Mouse (Mus musculus) forebrain, embryonic 15.5 days (tissue): ENCODE data around the gene D3Ertd254e. TPM values are rescaled to one million over a fixed set of nuclear protein-coding genes. Genes with fewer than 3 reads are reported as not detected.

Experiments
- ATAC-seq: fragments of 200-750 bp; cut with Nextera tagmentation; replicated peaks from 2 replicates; pipeline ENCODE4 v1.8.0; 2017; ENCODE audit warnings: mild to moderate bottlenecking, moderate TSS enrichment, moderate library complexity
- H3K27ac ChIP-seq: fragments of 300-500 bp; sonication (generic); replicated peaks from 2 replicates; pipeline ENCODE4 v1.5.1; 2015; ENCODE audit warnings: mild to moderate bottlenecking, inconsistent platforms
- H3K27me3 ChIP-seq: fragments of 300-500 bp; sonication (generic); 2 replicates; pipeline ENCODE4 v1.6.1; 2015; ENCODE audit warnings: inconsistent platforms
- H3K36me3 ChIP-seq: fragments of 300-500 bp; sonication (generic); 2 replicates; pipeline ENCODE4 v1.6.1; 2015; ENCODE audit warnings: mild to moderate bottlenecking, inconsistent platforms
- H3K4me1 ChIP-seq: fragments of 300-500 bp; sonication (generic); 2 replicates; pipeline ENCODE4 v1.6.1; 2015; ENCODE audit warnings: inconsistent platforms
- H3K4me2 ChIP-seq: fragments of 300-500 bp; sonication (generic); replicated peaks from 2 replicates; pipeline ENCODE4 v1.6.1; 2015; ENCODE audit warnings: mild to moderate bottlenecking, inconsistent platforms
- H3K4me3 ChIP-seq: fragments of 300-500 bp; sonication (generic); 2 replicates; pipeline ENCODE4 v1.5.1; 2015; ENCODE audit warnings: mild to moderate bottlenecking, inconsistent platforms
- H3K9ac ChIP-seq: fragments of 300-500 bp; sonication (generic); replicated peaks from 2 replicates; pipeline ENCODE4 v1.6.1; 2015; ENCODE audit warnings: mild to moderate bottlenecking, inconsistent platforms
- H3K9me3 ChIP-seq: fragments of 300-500 bp; sonication (generic); 2 replicates; pipeline ENCODE4 v1.6.1; 2016; ENCODE audit warnings: inconsistent platforms
- WGBS: fragments of 180-500 bp; shearing (Covaris S2); methylation state at CpG from one replicate; pipeline ENCODE4 v1.1.7; 2015; ENCODE audit warnings: mixed read lengths; 5-methylcytosine and 5-hydroxymethylcytosine counted together
- polyA plus RNA-seq: library from polyadenylated mRNA; unstranded; fragments of >200 nt; fragmentation: Nextera tagmentation; extraction: Ambion mirVana; gene quantifications from 2 replicates; pipeline ENCODE4 v1.2.1, GENCODE M21; 2015

Gene D3Ertd254e
- polyA plus RNA-seq, 1 experiment from 2014 or later, result 16.6 TPM

DNA sequence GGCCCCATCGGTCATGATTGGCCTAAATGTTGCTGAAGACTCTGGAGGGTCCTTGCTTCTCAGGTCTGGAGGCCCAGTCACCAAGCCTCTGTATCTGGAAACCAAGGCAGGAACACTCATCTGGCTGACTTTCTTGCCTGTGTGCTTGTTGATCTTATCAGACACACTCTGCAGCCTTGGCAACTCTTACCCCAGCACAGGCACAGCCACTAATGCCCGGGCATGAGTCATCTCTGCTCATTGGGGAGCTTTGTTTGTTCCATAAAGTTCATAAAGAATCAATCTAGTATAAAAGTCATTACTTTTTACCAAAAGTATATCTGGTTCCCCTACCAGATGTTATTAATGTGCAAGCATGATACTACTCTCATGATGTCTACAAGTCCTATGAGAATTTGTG is 22.9 kb downstream of the D3Ertd254e start:
- ATAC-seq, result no peak
- no peak overlapping the region for H3K9ac ChIP-seq
- H3K27ac ChIP-seq, result no peak overlapping the region
- no peaks in the 10 kb centered on the region for H3K4me1 ChIP-seq
- no peaks in the 10 kb centered on the region for H3K9me3 ChIP-seq
- peaks cover 8% of the 10 kb centered on the region for H3K36me3 ChIP-seq
- WGBS, result 98% methylated on average over 2 of the region's 2 CpGs
- no peaks in the 10 kb centered on the region for H3K27me3 ChIP-seq
- no peak overlapping the region for H3K4me2 ChIP-seq
- no peak overlapping the region for H3K4me3 ChIP-seq

DNA sequence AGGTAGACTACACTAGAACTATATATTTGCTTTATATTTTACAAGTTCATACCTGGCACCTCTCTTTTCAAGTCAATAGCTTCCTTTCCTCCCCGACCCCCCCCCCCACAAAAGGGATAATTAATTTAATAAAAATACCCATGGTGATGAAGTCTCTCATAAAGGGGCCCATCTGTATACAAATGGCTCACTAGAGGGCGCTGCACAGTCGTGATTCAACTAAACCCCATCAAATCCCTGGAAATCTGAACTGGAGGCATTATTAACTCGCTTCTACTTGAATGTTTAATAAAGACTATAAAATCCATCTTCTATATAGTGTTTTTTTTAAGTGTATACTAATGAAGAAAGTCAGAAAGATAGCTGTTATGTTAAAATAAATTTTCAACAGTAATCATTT is 30.7 kb downstream of the D3Ertd254e start:
- no peak for ATAC-seq
- Histone ChIP-seq H3K9ac (no peak overlapping the region), H3K9me3 (no peaks in the 10 kb centered on the region), H3K4me3 (no peak overlapping the region), H3K36me3 (no peaks in the 10 kb centered on the region), H3K27me3 (no peaks in the 10 kb centered on the region), H3K27ac (no peak overlapping the region), H3K4me2 (no peak overlapping the region), H3K4me1 (no peaks in the 10 kb centered on the region)
- WGBS, result 7% methylated on average over 4 of the region's 4 CpGs

DNA sequence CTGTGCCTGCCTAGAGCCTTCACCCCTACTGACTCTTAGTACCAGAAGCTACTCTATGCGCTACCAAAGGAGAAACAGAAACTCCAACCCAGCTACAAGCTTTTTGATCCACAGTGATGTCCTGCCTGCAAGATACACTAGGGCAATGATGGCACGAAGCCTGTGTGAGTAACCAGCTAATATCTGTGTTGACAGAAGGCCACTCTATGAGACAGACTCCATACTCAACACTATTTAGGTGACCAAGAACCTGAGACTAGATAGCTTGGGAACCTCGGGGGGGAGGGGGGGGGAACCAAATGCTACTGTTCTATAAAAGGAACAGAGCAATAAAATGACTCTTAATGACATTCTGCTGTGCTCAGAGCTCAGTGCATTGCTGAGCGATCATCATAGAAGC is 35.7 kb downstream of the D3Ertd254e start:
- no peaks in the 10 kb centered on the region for H3K9me3 ChIP-seq
- no peak overlapping the region for H3K4me2 ChIP-seq
- no peak overlapping the region for H3K4me3 ChIP-seq
- H3K9ac ChIP-seq, result no peak overlapping the region
- no peak for ATAC-seq
- no peaks in the 10 kb centered on the region for H3K36me3 ChIP-seq
- 90% methylated on average over 4 of the region's 4 CpGs for WGBS
- no peaks in the 10 kb centered on the region for H3K4me1 ChIP-seq
- no peaks in the 10 kb centered on the region for H3K27me3 ChIP-seq
- no peak overlapping the region for H3K27ac ChIP-seq

- Histone ChIP-seq H3K27ac (no peak overlapping the region), H3K27me3 (no peaks in the 10 kb centered on the region), H3K9me3 (no peaks in the 10 kb centered on the region), H3K4me2 (no peak overlapping the region), H3K36me3 (no peaks in the 10 kb centered on the region), H3K9ac (no peak overlapping the region), H3K4me3 (no peak overlapping the region), H3K4me1 (no peaks in the 10 kb centered on the region)
- 94% methylated on average over 8 of the region's 8 CpGs for WGBS
- ATAC-seq, result no peak
Observed at GRCm38 (mm10) chr3:36189243-36189642, 38.4 kb downstream of the D3Ertd254e start.

- Histone ChIP-seq H3K27ac (no peak overlapping the region), H3K4me2 (no peak overlapping the region), H3K36me3 (no peaks in the 10 kb centered on the region), H3K27me3 (no peaks in the 10 kb centered on the region), H3K9me3 (no peaks in the 10 kb centered on the region), H3K4me3 (no peak overlapping the region), H3K9ac (no peak overlapping the region), H3K4me1 (no peaks in the 10 kb centered on the region)
- no peak for ATAC-seq
- 43% methylated on average over 5 of the region's 5 CpGs for WGBS
Observed at GRCm38 (mm10) chr3:36201098-36201497, 50.3 kb downstream of the D3Ertd254e start.

- Histone ChIP-seq H3K27me3 (no peaks in the 10 kb centered on the region), H3K4me3 (no peak overlapping the region), H3K36me3 (no peaks in the 10 kb centered on the region), H3K9ac (no peak overlapping the region), H3K9me3 (no peaks in the 10 kb centered on the region), H3K27ac (no peak overlapping the region), H3K4me2 (no peak overlapping the region), H3K4me1 (no peaks in the 10 kb centered on the region)
- WGBS, result 66% methylated on average over 7 of the region's 7 CpGs
- peak; percentile 84 for ATAC-seq
Observed at GRCm38 (mm10) chr3:36202932-36203331, 52.1 kb downstream of the D3Ertd254e start.

- H3K27ac ChIP-seq, result no peak overlapping the region
- ATAC-seq, result no peak
- H3K4me3 ChIP-seq, result no peak overlapping the region
- H3K27me3 ChIP-seq, result no peaks in the 10 kb centered on the region
- no peak overlapping the region for H3K9ac ChIP-seq
- H3K4me1 ChIP-seq, result peaks cover 9% of the 10 kb centered on the region; the same call in 1 of the 2 replicates
- no peaks in the 10 kb centered on the region for H3K36me3 ChIP-seq
- no peaks in the 10 kb centered on the region for H3K9me3 ChIP-seq
- WGBS, result 63% methylated on average over 19 of the region's 19 CpGs
- no peak overlapping the region for H3K4me2 ChIP-seq
Observed at GRCm38 (mm10) chr3:36207520-36208264, 56.9 kb downstream of the D3Ertd254e start.

DNA sequence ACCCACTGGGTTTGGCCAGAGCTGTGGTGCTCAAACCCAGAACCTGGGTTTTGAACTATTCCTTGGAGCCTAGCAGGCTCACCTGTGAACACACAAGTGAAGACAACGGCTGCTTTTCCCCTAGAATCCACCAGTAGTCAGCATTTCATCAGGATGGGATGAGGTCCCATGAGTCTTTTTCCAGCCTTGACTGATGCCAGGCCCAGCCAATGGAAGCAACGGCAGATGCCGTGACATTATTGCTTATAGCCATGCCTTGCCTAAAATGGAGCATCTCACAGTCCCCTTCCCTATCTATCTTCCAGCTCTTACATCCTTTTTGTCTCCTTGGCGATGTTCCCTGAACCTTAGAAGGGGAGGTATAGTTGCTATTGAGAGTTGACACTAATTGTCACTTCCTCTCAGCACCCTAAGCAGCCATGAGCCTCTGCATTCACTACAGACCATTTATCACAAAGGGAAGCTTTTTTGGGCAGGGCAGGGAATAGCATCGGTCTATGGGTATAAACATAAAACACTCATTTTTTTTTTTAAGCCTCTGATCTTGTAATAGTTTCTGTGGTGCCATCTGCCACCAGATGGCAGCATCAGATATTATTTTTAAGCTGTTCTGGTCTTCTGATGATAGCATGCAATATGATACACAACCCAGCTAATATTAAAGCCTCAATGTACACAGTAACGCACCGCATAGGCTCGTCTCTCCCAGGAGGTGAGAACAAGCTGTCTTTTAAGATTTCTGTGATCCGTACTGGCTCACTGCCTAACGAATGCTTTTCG is 59.1 kb downstream of the D3Ertd254e start:
- 47% methylated on average over 11 of the region's 11 CpGs for WGBS
- Histone ChIP-seq H3K27ac (no peak overlapping the region), H3K9ac (no peak overlapping the region), H3K27me3 (no peaks in the 10 kb centered on the region), H3K4me2 (no peak overlapping the region), H3K4me1 (peaks cover 9% of the 10 kb centered on the region; the same call in 1 of the 2 replicates), H3K36me3 (no peaks in the 10 kb centered on the region), H3K9me3 (no peaks in the 10 kb centered on the region), H3K4me3 (no peak overlapping the region)
- ATAC-seq, result peak; percentile 87

DNA sequence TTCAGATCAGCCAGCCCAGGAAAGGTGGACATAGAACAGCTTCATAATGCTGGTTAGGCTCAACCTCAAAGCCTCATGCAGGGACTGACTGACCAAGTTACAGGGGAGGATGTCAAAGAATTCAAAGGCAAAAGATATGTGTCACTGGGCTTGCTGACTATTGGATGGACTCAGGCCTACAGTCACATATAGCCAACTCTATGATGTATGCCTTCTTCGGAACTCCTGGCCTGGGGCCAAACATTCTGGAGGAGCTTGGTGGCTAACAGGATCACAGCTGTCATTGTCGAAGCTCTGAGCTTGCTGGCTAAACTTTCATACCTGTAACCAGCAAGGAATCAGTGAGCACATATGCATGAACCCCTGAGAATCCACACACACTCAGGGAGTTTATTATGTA is 60.1 kb downstream of the D3Ertd254e start:
- ATAC-seq, result no peak

DNA sequence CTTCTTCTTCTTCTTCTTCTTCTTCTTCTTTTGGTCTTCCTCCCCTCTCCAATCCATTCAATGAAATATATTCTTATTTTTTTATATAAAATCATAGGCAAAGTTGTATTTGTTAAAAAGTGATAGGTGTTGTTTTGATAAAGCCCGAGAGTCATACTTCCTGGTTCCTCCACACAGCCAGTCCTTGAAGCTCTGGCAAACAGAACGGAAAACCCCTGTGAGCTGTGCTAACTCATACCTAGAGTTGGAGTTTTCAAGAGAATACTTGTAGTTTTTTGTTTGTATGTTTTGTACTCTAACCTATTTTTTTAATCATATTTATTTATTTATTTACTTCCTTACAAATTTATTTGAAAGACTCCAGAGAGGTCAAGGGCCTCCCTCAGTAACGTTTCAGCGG is 61.9 kb downstream of the D3Ertd254e start:
- H3K4me1 ChIP-seq, result peaks cover 9% of the 10 kb centered on the region; the same call in 1 of the 2 replicates
- H3K9me3 ChIP-seq, result no peaks in the 10 kb centered on the region
- H3K4me2 ChIP-seq, result no peak overlapping the region
- H3K27ac ChIP-seq, result no peak overlapping the region
- ATAC-seq, result no peak
- no peak overlapping the region for H3K9ac ChIP-seq
- H3K27me3 ChIP-seq, result no peaks in the 10 kb centered on the region
- 89% methylated on average over 4 of the region's 4 CpGs for WGBS
- no peaks in the 10 kb centered on the region for H3K36me3 ChIP-seq
- no peak overlapping the region for H3K4me3 ChIP-seq

More for the DNA sequence above, 60.1 kb downstream of the D3Ertd254e start:
- H3K4me2 ChIP-seq, result no peak overlapping the region
- no peak overlapping the region for H3K9ac ChIP-seq
- 47% methylated on average over 2 of the region's 2 CpGs for WGBS
- H3K27ac ChIP-seq, result no peak overlapping the region
- no peaks in the 10 kb centered on the region for H3K36me3 ChIP-seq
- no peak overlapping the region for H3K4me3 ChIP-seq
- H3K4me1 ChIP-seq, result peaks cover 9% of the 10 kb centered on the region; the same call in 1 of the 2 replicates
- no peaks in the 10 kb centered on the region for H3K9me3 ChIP-seq
- H3K27me3 ChIP-seq, result no peaks in the 10 kb centered on the region
